Mouse (Mus musculus) heart, postnatal 0 days (tissue): Measurements from ENCODE around the gene Slc5a4b.

Source experiments
- CTCF ChIP-seq: IDR thresholded peaks from 2 replicates; pipeline ENCODE4 v1.5.1; 2016; ENCODE audit warnings: antibody characterized with exemption, control low read depth, low read depth
- EP300 ChIP-seq: IDR thresholded peaks from 2 replicates; pipeline ENCODE4 v1.6.1; 2016; ENCODE audit warnings: antibody characterized with exemption, low read depth

GRCm38 (mm10) chr10:76048967-76049366 is 61.8 kb downstream of the Slc5a4b start:
- TF ChIP-seq EP300 (no peak), CTCF (no peak)
